20 mouse cellular contexts compared by ENCODE assay signal in the genomic region with DNA sequence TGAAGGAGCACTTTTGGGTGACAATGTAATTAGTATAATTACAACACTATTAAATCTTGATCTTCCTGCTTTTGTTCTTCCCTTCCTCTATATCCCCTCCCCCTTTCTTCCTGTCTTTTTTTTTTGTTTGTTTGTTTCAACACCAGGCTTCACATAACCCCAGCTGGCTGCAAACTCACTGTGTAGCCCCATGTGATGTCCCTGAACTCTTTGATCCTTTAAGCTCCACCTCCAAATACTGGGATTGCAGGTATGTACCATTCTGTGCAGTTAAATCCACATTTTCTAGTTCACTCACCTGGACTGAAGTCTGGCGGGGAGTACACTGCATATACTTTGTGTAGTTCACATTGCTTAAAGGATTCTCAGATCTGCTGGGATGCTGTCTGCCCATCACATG. TPM values are rescaled to one million over a fixed set of nuclear protein-coding genes. Genes with fewer than 3 reads are reported as not detected.
DNase-seq lines count a peak whose midpoint lies in the region; ATAC-seq and TF ChIP-seq lines count a peak whose summit lies in the region.
"Had no signal": no experiment of that assay in that cellular context is flagged by ENCODE, and none has a peak within 500 bp of the region (broad histone marks: within the 10 kb centered on the region; RNA-seq: fewer than 3 reads in every experiment).

No protein-coding gene starts in this region.

- peak; percentile 98 for DNase-seq in liver, adult 2 months (ENCODE audit: extremely low read depth, low read depth, low spot score)
- no peak for DNase-seq in liver
- no peak for DNase-seq in liver, embryonic 11.5 days (ENCODE audit: low spot score)
- no peak for DNase-seq in liver, postnatal 0 days
- DNase-seq: adrenal gland, adult 2 months; adrenal gland, adult 8-10 months; adrenal gland, postnatal 10 days; adrenal gland, postnatal 25 days; B cell, adult 2 months; cerebellum, adult 11 months; cerebellum, adult 11-12 months; cerebellum, adult 18-20 months had no signal

- no peaks in the 10 kb centered on the region for H3K9me3 ChIP-seq in liver, embryonic 16.5 days (replicated peaks; ENCODE audit: control insufficient read depth, low read length)
- no peaks in the 10 kb centered on the region for H3K9me3 ChIP-seq in liver, embryonic 11.5 days (ENCODE audit: control insufficient read depth, low read length)
- no peaks in the 10 kb centered on the region for H3K9me3 ChIP-seq in liver, postnatal 0 days (ENCODE audit: low read length)
- H3K9me3 ChIP-seq in liver, embryonic 12.5 days (replicated peaks), result no peaks in the 10 kb centered on the region

- no peak for TF ChIP-seq CTCF in liver, adult 2 months (IDR thresholded peaks at IDR 0.05; ENCODE audit: low read depth, low read length)
- TF ChIP-seq CTCF in liver, postnatal 0 days (IDR thresholded peaks at IDR 0.05; ENCODE audit: low read depth), result no peak

- 0 out of 2 replicates have a peak, but pooled peaks have one; percentile 41 for ATAC-seq in liver, embryonic 16.5 days (ENCODE audit: low read depth)
- ATAC-seq in liver, embryonic 11.5 days (replicated peaks; ENCODE audit: low FRiP score), result no peak
- peak; percentile 87 for ATAC-seq in liver, postnatal 0 days
- no peak for ATAC-seq in liver, embryonic 12.5 days
- ATAC-seq: CD4-positive, CD25-positive, alpha-beta regulatory T cell, adult 4 months; Patski had no signal

- TF ChIP-seq POLR2A in liver, adult 2 months (IDR thresholded peaks at IDR 0.05; ENCODE audit: extremely low read depth, insufficient read depth, low read length), result no peak

- WGBS in liver, adult 2 months, result 24% methylated on average over 1 of the region's 1 CpGs
- WGBS in liver, embryonic 16.5 days (ENCODE audit: insufficient replicate concordance), result 68% methylated on average over 1 of the region's 1 CpGs
- WGBS in liver, embryonic 11.5 days, result 83% methylated on average over 1 of the region's 1 CpGs
- 73% methylated on average over 1 of the region's 1 CpGs for WGBS in liver, postnatal 0 days (ENCODE audit: insufficient replicate concordance)
- 70% methylated on average over 1 of the region's 1 CpGs for WGBS in liver, embryonic 12.5 days (ENCODE audit: insufficient replicate concordance)

- H3K4me2 ChIP-seq in liver, embryonic 16.5 days (ENCODE audit: low read depth, low read length), result no peak overlapping the region
- no peak overlapping the region for H3K4me2 ChIP-seq in liver, embryonic 11.5 days
- no peak overlapping the region for H3K4me2 ChIP-seq in liver, postnatal 0 days (ENCODE audit: low read depth, low read length)
- H3K4me2 ChIP-seq in liver, embryonic 12.5 days, result no peak overlapping the region

- TF ChIP-seq EP300 in liver, postnatal 0 days (IDR thresholded peaks at IDR 0.05; ENCODE audit: low read depth), result no peak

- H3K9ac ChIP-seq in liver, adult 2 months (ENCODE audit: low read depth, low read length), result no peak overlapping the region
- H3K9ac ChIP-seq in liver, embryonic 16.5 days (ENCODE audit: low read depth, low read length), result no peak overlapping the region
- H3K9ac ChIP-seq in liver, embryonic 11.5 days (ENCODE audit: low read depth, low read length), result no peak overlapping the region
- no peak overlapping the region for H3K9ac ChIP-seq in liver, postnatal 0 days (replicated peaks)
- no peak overlapping the region for H3K9ac ChIP-seq in liver, embryonic 12.5 days

- no peaks in the 10 kb centered on the region for H3K79me2 ChIP-seq in liver, adult 2 months (ENCODE audit: control insufficient read depth, insufficient read depth, low read length)

- H3K4me3 ChIP-seq in liver, adult 2 months (ENCODE audit: insufficient read depth, low read depth, low read length), result no peak overlapping the region
- H3K4me3 ChIP-seq in liver, embryonic 16.5 days (ENCODE audit: low read depth, low read length), result no peak overlapping the region
- H3K4me3 ChIP-seq in liver, embryonic 11.5 days (ENCODE audit: low read depth, low read length), result no peak overlapping the region
- H3K4me3 ChIP-seq in liver, postnatal 0 days (ENCODE audit: low read depth, low read length), result no peak overlapping the region
- no peak overlapping the region for H3K4me3 ChIP-seq in liver, embryonic 12.5 days

- H3K27ac ChIP-seq in liver, adult 2 months (replicated peaks; ENCODE audit: insufficient read depth, low read depth, low read length), result peak overlapping the region; percentile 76
- H3K27ac ChIP-seq in liver, embryonic 16.5 days (ENCODE audit: low read length), result no peak overlapping the region
- no peak overlapping the region for H3K27ac ChIP-seq in liver, embryonic 11.5 days (ENCODE audit: low read depth, low read length)
- peak overlapping the region; percentile 44; the same call in 1 of the 2 replicates for H3K27ac ChIP-seq in liver, postnatal 0 days (ENCODE audit: low read depth)
- no peak overlapping the region for H3K27ac ChIP-seq in liver, embryonic 12.5 days

- H3K36me3 ChIP-seq in liver, adult 2 months (ENCODE audit: control insufficient read depth, insufficient read depth, low read length), result no peaks in the 10 kb centered on the region
- H3K36me3 ChIP-seq in liver, embryonic 16.5 days (ENCODE audit: control insufficient read depth, insufficient read depth), result no peaks in the 10 kb centered on the region
- H3K36me3 ChIP-seq in liver, embryonic 11.5 days (ENCODE audit: control insufficient read depth, insufficient read depth, low read length), result no peaks in the 10 kb centered on the region
- no peaks in the 10 kb centered on the region for H3K36me3 ChIP-seq in liver, postnatal 0 days (replicated peaks; ENCODE audit: insufficient read depth, low read length)
- no peaks in the 10 kb centered on the region for H3K36me3 ChIP-seq in liver, embryonic 12.5 days
- H3K36me3 ChIP-seq: G1E had no signal

- H3K4me1 ChIP-seq in liver, adult 2 months (ENCODE audit: control insufficient read depth, insufficient read depth, low read length), result peaks cover 8% of the 10 kb centered on the region
- H3K4me1 ChIP-seq in liver, embryonic 16.5 days (ENCODE audit: control insufficient read depth, low read depth, low read length), result no peaks in the 10 kb centered on the region
- no peaks in the 10 kb centered on the region for H3K4me1 ChIP-seq in liver, embryonic 11.5 days (replicated peaks; ENCODE audit: control insufficient read depth, insufficient read depth, low read length)
- peaks cover 5% of the 10 kb centered on the region; the same call in 1 of the 2 replicates for H3K4me1 ChIP-seq in liver, postnatal 0 days (ENCODE audit: insufficient read depth)
- no peaks in the 10 kb centered on the region for H3K4me1 ChIP-seq in liver, embryonic 12.5 days

- H3K27me3 ChIP-seq in liver, adult 2 months (ENCODE audit: control insufficient read depth, insufficient read depth, low read length), result no peaks in the 10 kb centered on the region
- H3K27me3 ChIP-seq in liver, embryonic 16.5 days (ENCODE audit: control insufficient read depth, insufficient read depth, low read depth, low read length), result no peaks in the 10 kb centered on the region
- H3K27me3 ChIP-seq in liver, embryonic 11.5 days (replicated peaks; ENCODE audit: control insufficient read depth, insufficient read depth, low read length), result no peaks in the 10 kb centered on the region
- H3K27me3 ChIP-seq in liver, postnatal 0 days (ENCODE audit: insufficient read depth, low read length), result no peaks in the 10 kb centered on the region
- H3K27me3 ChIP-seq in liver, embryonic 12.5 days (replicated peaks), result no peaks in the 10 kb centered on the region
- H3K27me3 ChIP-seq: CH12.LX, Patski had no signal

RNA-seq across cellular contexts. Expression of a gene that starts 23.7 kb away (rescaled TPM):
- 4.5 and 4.6 TPM in 2 replicates for total RNA-seq in liver, adult 2 months (2014; rRNA removed)
- 6.0 and 7.6 TPM in 2 replicates for polyA plus RNA-seq in liver, adult 2 months (2012; rRNA removed)
- 7.9 and 9.1 TPM in 2 replicates for polyA plus RNA-seq in liver, embryonic 16.5 days (2015; fragmentation: Nextera tagmentation; extraction: Ambion mirVana)
- polyA plus RNA-seq in liver, embryonic 11.5 days (2014; fragmentation: Nextera tagmentation; extraction: Ambion mirVana), result 14.2 and 16.4 TPM in 2 replicates
- 3.5 and 3.9 TPM in 2 replicates for polyA plus RNA-seq in liver, postnatal 0 days (2015; fragmentation: Nextera tagmentation; extraction: Ambion mirVana)
- polyA plus RNA-seq in liver, embryonic 12.5 days (2016; fragmentation: Nextera tagmentation; extraction: Ambion mirVana), result 11.1 and 11.3 TPM in 2 replicates
- total RNA-seq: CH12.LX, G1E, MEL had no signal
- polyA plus RNA-seq: activated CD4-positive, CD25-positive, alpha-beta regulatory T cell, adult 4 months; CD4-positive, CD25-positive, alpha-beta regulatory T cell, adult 4 months; G1E had no signal

RNA-seq across cellular contexts. Expression of a gene that starts 50.1 kb away (rescaled TPM):
- total RNA-seq in liver, adult 2 months (2014; rRNA removed), result 3.9 and 4.9 TPM in 2 replicates
- polyA plus RNA-seq in liver, adult 2 months (2012; rRNA removed), result 1.6 and 1.8 TPM in 2 replicates
- polyA plus RNA-seq in liver, embryonic 16.5 days (2015; fragmentation: Nextera tagmentation; extraction: Ambion mirVana), result 9.5 and 11.5 TPM in 2 replicates
- 36.0 and 38.5 TPM in 2 replicates for polyA plus RNA-seq in liver, embryonic 11.5 days (2014; fragmentation: Nextera tagmentation; extraction: Ambion mirVana)
- 11.3 and 12.4 TPM in 2 replicates for polyA plus RNA-seq in liver, postnatal 0 days (2015; fragmentation: Nextera tagmentation; extraction: Ambion mirVana)
- polyA plus RNA-seq in liver, embryonic 12.5 days (2016; fragmentation: Nextera tagmentation; extraction: Ambion mirVana), result 25.7 and 26.1 TPM in 2 replicates

Comparison
In these comparisons a context has a peak if more than half of its experiments do, and no peak if none do; other contexts are left out.
1. H3K27ac ChIP-seq: peak in liver, adult 2 months (single experiment) and liver, postnatal 0 days (single experiment); none in liver, embryonic 16.5 days (single experiment), liver, embryonic 11.5 days (single experiment) and liver, embryonic 12.5 days (single experiment).
2. ATAC-seq: peak in liver, embryonic 16.5 days (single experiment) and liver, postnatal 0 days (single experiment); none in liver, embryonic 11.5 days (single experiment) and liver, embryonic 12.5 days (single experiment).